Comparison of ENCODE assay signal across 17 mouse cellular contexts in genomic region chr3:79553779-79554178, GRCm38 (mm10). TPM values are rescaled to one million over a fixed set of nuclear protein-coding genes. Genes with fewer than 3 reads are reported as not detected.
DNase-seq lines count a peak whose midpoint lies in the region; ATAC-seq and TF ChIP-seq lines count a peak whose summit lies in the region.
"Had no signal": no experiment of that assay in that cellular context is flagged by ENCODE, and none has a peak within 500 bp of the region (broad histone marks: within the 10 kb centered on the region; RNA-seq: fewer than 3 reads in every experiment).

No protein-coding gene starts in this region.

- H3K9ac ChIP-seq in lung, postnatal 0 days (replicated peaks; ENCODE audit: low read depth), result no peak overlapping the region

- peaks cover 1% of the 10 kb centered on the region; the same call in 1 of the 2 replicates for H3K4me1 ChIP-seq in lung, postnatal 0 days (ENCODE audit: insufficient read depth, low read depth, low read length)

- H3K9me3 ChIP-seq in lung, postnatal 0 days (ENCODE audit: low read length), result no peaks in the 10 kb centered on the region
- H3K9me3 ChIP-seq: G1E had no signal

- no peak overlapping the region for H3K27ac ChIP-seq in lung, postnatal 0 days (ENCODE audit: low read length)

- H3K4me3 ChIP-seq in lung, postnatal 0 days (ENCODE audit: low read depth, low read length), result no peak overlapping the region

- DNase-seq in lung, postnatal 0 days (ENCODE audit: low spot score), result peak; percentile 51
- no peak for DNase-seq in lung, postnatal 25 days (ENCODE audit: low spot score)
- DNase-seq: adrenal gland, adult 2 months; adrenal gland, adult 8-10 months; adrenal gland, postnatal 10 days; adrenal gland, postnatal 14 days; adrenal gland, postnatal 25 days; adrenal gland, postnatal 36 days; B cell, adult 2 months; cerebellum, adult 11 months; cerebellum, adult 11-12 months; cerebellum, adult 18-20 months; cerebellum, adult 2 months had no signal

- WGBS in lung, postnatal 0 days, result 80% methylated on average over 3 of the region's 3 CpGs

- H3K36me3 ChIP-seq in lung, postnatal 0 days (ENCODE audit: insufficient read depth, low read length), result no peaks in the 10 kb centered on the region

- no peaks in the 10 kb centered on the region for H3K27me3 ChIP-seq in lung, postnatal 0 days (replicated peaks; ENCODE audit: insufficient read depth, low read length)
- H3K27me3 ChIP-seq: Patski had no signal

- peak; percentile 32; the same call in 1 of the 2 replicates for ATAC-seq in lung, postnatal 0 days
- ATAC-seq: activated CD4-positive, CD25-positive, alpha-beta regulatory T cell, adult 4 months; CD4-positive, CD25-positive, alpha-beta regulatory T cell, adult 4 months; Patski had no signal

- H3K4me2 ChIP-seq in lung, postnatal 0 days (replicated peaks; ENCODE audit: low read depth, low read length), result no peak overlapping the region

- no peak for TF ChIP-seq CTCF in lung, postnatal 0 days (IDR thresholded peaks at IDR 0.05)

- TF ChIP-seq EP300 in lung, postnatal 0 days (IDR thresholded peaks at IDR 0.05), result peak; percentile 62

RNA-seq across cellular contexts. Expression of gene Fnip2, which starts 13.8 kb away (rescaled TPM):
- polyA plus RNA-seq in lung, postnatal 0 days (2015; fragmentation: Nextera tagmentation; extraction: Ambion mirVana), result 3.5 and 4.2 TPM in 2 replicates

RNA-seq across cellular contexts. Expression of gene Ppid, which starts 37.4 kb away (rescaled TPM):
- polyA plus RNA-seq in lung, postnatal 0 days (2015; fragmentation: Nextera tagmentation; extraction: Ambion mirVana), result 36.6 and 44.6 TPM in 2 replicates
